Mouse (Mus musculus): ENCODE data around the gene Cabp2. TPM values are rescaled to one million over a fixed set of nuclear protein-coding genes. Genes with fewer than 3 reads are reported as not detected.

Cabp2 gene
- total and polyA plus RNA-seq, 3 experiments, result not detected

GRCm38 (mm10) chr19:4054613-4055012, 26.8 kb upstream of the Cabp2 start:
- no peak overlapping the region for H3K27ac ChIP-seq
- no peak for TF ChIP-seq POLR2A (IDR thresholded peaks at IDR 0.05; ENCODE audit: insufficient read depth, low read depth, low read length)
- no peak for TF ChIP-seq EP300 (IDR thresholded peaks at IDR 0.05; ENCODE audit: insufficient read depth, low read depth, low read length)
- no peak for TF ChIP-seq CTCF (IDR thresholded peaks at IDR 0.05)
- no peaks in the 10 kb centered on the region for H3K36me3 ChIP-seq (ENCODE audit: control insufficient read depth, insufficient read depth, low read length)
- H3K79me2 ChIP-seq (replicated peaks; ENCODE audit: control insufficient read depth, insufficient read depth, low read length), result no peaks in the 10 kb centered on the region
- H3K9ac ChIP-seq (ENCODE audit: low read depth, low read length), result no peak overlapping the region
- no peak for DNase-seq
- no peaks in the 10 kb centered on the region; the same call in 1 of the 2 replicates for H3K4me1 ChIP-seq (ENCODE audit: control insufficient read depth, insufficient read depth, low read length)
- intact Hi-C loops (cut with DNase I), result loop anchor here (5.0 kb wide), 1 partner anchor 173 kb away; no protein-coding TSS in a partner anchor
- H3K4me3 ChIP-seq, result no peak overlapping the region
- WGBS, result 88% methylated on average over 5 of the region's 5 CpGs
- H3K27me3 ChIP-seq (ENCODE audit: control insufficient read depth, insufficient read depth, low read length), result no peaks in the 10 kb centered on the region

- H3K79me2 ChIP-seq (replicated peaks; ENCODE audit: control insufficient read depth, insufficient read depth, low read length), result no peaks in the 10 kb centered on the region
- no peak for DNase-seq
- 70% methylated on average over 8 of the region's 8 CpGs for WGBS
- no peaks in the 10 kb centered on the region for H3K27me3 ChIP-seq (ENCODE audit: control insufficient read depth, insufficient read depth, low read length)
- no peak overlapping the region for H3K4me3 ChIP-seq
- no peak overlapping the region for H3K27ac ChIP-seq
- no peak overlapping the region for H3K9ac ChIP-seq (ENCODE audit: low read depth, low read length)
- H3K4me1 ChIP-seq (ENCODE audit: control insufficient read depth, insufficient read depth, low read length), result no peaks in the 10 kb centered on the region; the same call in 1 of the 2 replicates
- TF ChIP-seq POLR2A (IDR thresholded peaks at IDR 0.05; ENCODE audit: insufficient read depth, low read depth, low read length) (no peak), EP300 (IDR thresholded peaks at IDR 0.05; ENCODE audit: insufficient read depth, low read depth, low read length) (no peak), CTCF (IDR thresholded peaks at IDR 0.05) (no peak)
- intact Hi-C loops (cut with DNase I), result no loop called here
- H3K36me3 ChIP-seq (ENCODE audit: control insufficient read depth, insufficient read depth, low read length), result no peaks in the 10 kb centered on the region
Measured at GRCm38 (mm10) chr19:4055216-4055946, 26.0 kb upstream of the Cabp2 start.

GRCm38 (mm10) chr19:4055947-4056693, 25.3 kb upstream of the Cabp2 start:
- Histone ChIP-seq H3K9ac (ENCODE audit: low read depth, low read length) (no peak overlapping the region), H3K4me1 (ENCODE audit: control insufficient read depth, insufficient read depth, low read length) (no peaks in the 10 kb centered on the region; the same call in 1 of the 2 replicates), H3K79me2 (replicated peaks; ENCODE audit: control insufficient read depth, insufficient read depth, low read length) (no peaks in the 10 kb centered on the region), H3K36me3 (ENCODE audit: control insufficient read depth, insufficient read depth, low read length) (no peaks in the 10 kb centered on the region), H3K27me3 (ENCODE audit: control insufficient read depth, insufficient read depth, low read length) (no peaks in the 10 kb centered on the region), H3K4me3 (no peak overlapping the region), H3K27ac (0 out of 2 replicates have a peak overlapping the region, but pooled peaks have one; percentile 15)
- WGBS, result 54% methylated on average over 15 of the region's 15 CpGs
- intact Hi-C loops (cut with DNase I), result no loop called here
- DNase-seq, result no peak
- TF ChIP-seq POLR2A (IDR thresholded peaks at IDR 0.05; ENCODE audit: insufficient read depth, low read depth, low read length) (no peak), EP300 (IDR thresholded peaks at IDR 0.05; ENCODE audit: insufficient read depth, low read depth, low read length) (no peak), CTCF (IDR thresholded peaks at IDR 0.05) (no peak)

- 67% methylated on average over 4 of the region's 4 CpGs for WGBS
- H3K36me3 ChIP-seq (ENCODE audit: control insufficient read depth, insufficient read depth, low read length), result no peaks in the 10 kb centered on the region
- no peaks in the 10 kb centered on the region for H3K27me3 ChIP-seq (ENCODE audit: control insufficient read depth, insufficient read depth, low read length)
- H3K79me2 ChIP-seq (replicated peaks; ENCODE audit: control insufficient read depth, insufficient read depth, low read length), result no peaks in the 10 kb centered on the region
- intact Hi-C loops (cut with DNase I), result no loop called here
- no peaks in the 10 kb centered on the region; the same call in 1 of the 2 replicates for H3K4me1 ChIP-seq (ENCODE audit: control insufficient read depth, insufficient read depth, low read length)
- TF ChIP-seq POLR2A (IDR thresholded peaks at IDR 0.05; ENCODE audit: insufficient read depth, low read depth, low read length) (no peak), EP300 (IDR thresholded peaks at IDR 0.05; ENCODE audit: insufficient read depth, low read depth, low read length) (no peak), CTCF (IDR thresholded peaks at IDR 0.05) (no peak)
- 0 out of 2 replicates have a peak overlapping the region, but pooled peaks have one; percentile 15 for H3K27ac ChIP-seq
- no peak overlapping the region for H3K4me3 ChIP-seq
- no peak overlapping the region for H3K9ac ChIP-seq (ENCODE audit: low read depth, low read length)
- no peak for DNase-seq
Measured at GRCm38 (mm10) chr19:4056727-4057126, 24.7 kb upstream of the Cabp2 start.

GRCm38 (mm10) chr19:4057389-4057788, 24.0 kb upstream of the Cabp2 start:
- Histone ChIP-seq H3K27ac (no peak overlapping the region), H3K9ac (ENCODE audit: low read depth, low read length) (no peak overlapping the region), H3K4me1 (ENCODE audit: control insufficient read depth, insufficient read depth, low read length) (no peaks in the 10 kb centered on the region; the same call in 1 of the 2 replicates), H3K4me3 (no peak overlapping the region), H3K27me3 (ENCODE audit: control insufficient read depth, insufficient read depth, low read length) (no peaks in the 10 kb centered on the region), H3K36me3 (ENCODE audit: control insufficient read depth, insufficient read depth, low read length) (no peaks in the 10 kb centered on the region), H3K79me2 (replicated peaks; ENCODE audit: control insufficient read depth, insufficient read depth, low read length) (no peaks in the 10 kb centered on the region)
- TF ChIP-seq CTCF (IDR thresholded peaks at IDR 0.05), result no peak
- intact Hi-C loops (cut with DNase I), result no loop called here
- WGBS, result 87% methylated on average over 13 of the region's 13 CpGs
- DNase-seq, result no peak

GRCm38 (mm10) chr19:4057962-4058361, 23.4 kb upstream of the Cabp2 start:
- Histone ChIP-seq H3K27ac (no peak overlapping the region), H3K4me3 (no peak overlapping the region), H3K9ac (ENCODE audit: low read depth, low read length) (no peak overlapping the region), H3K36me3 (ENCODE audit: control insufficient read depth, insufficient read depth, low read length) (no peaks in the 10 kb centered on the region), H3K27me3 (ENCODE audit: control insufficient read depth, insufficient read depth, low read length) (no peaks in the 10 kb centered on the region), H3K79me2 (replicated peaks; ENCODE audit: control insufficient read depth, insufficient read depth, low read length) (no peaks in the 10 kb centered on the region), H3K4me1 (ENCODE audit: control insufficient read depth, insufficient read depth, low read length) (no peaks in the 10 kb centered on the region; the same call in 1 of the 2 replicates)
- intact Hi-C loops (cut with DNase I), result no loop called here
- no peak for DNase-seq
- TF ChIP-seq POLR2A (IDR thresholded peaks at IDR 0.05; ENCODE audit: insufficient read depth, low read depth, low read length) (no peak), CTCF (IDR thresholded peaks at IDR 0.05) (no peak), EP300 (IDR thresholded peaks at IDR 0.05; ENCODE audit: insufficient read depth, low read depth, low read length) (no peak)
- WGBS, result 97% methylated on average over 7 of the region's 7 CpGs
